Mouse (Mus musculus): ENCODE measurements around the gene Armcx1. TPM values are rescaled to one million over a fixed set of nuclear protein-coding genes. Genes with fewer than 3 reads are reported as not detected.
"Not testable (repeated sequence)": the region's sequence is repeated elsewhere in the genome, so short reads cannot be mapped to it uniquely, and the experiment has no call there.

Gene Armcx1
- polyA plus RNA-seq, 1 experiment from 2014 or later = 51.6 TPM

GRCm38 (mm10) chrX:134716863-134717262 lies 900 bp upstream of the Armcx1 start:
- Histone ChIP-seq H3K9me3 (replicated peaks; ENCODE audit: control insufficient read depth, low read length) (no peaks in the 10 kb centered on the region), H3K4me3 (replicated peaks; ENCODE audit: low read length) (no peak overlapping the region), H3K36me3 (ENCODE audit: control insufficient read depth, insufficient read depth, low read length) (no peaks in the 10 kb centered on the region), H3K9ac (ENCODE audit: low read length) (no peak overlapping the region), H3K27me3 (ENCODE audit: control insufficient read depth, insufficient read depth, low read length) (no peaks in the 10 kb centered on the region), H3K27ac (ENCODE audit: low read length) (no peak overlapping the region), H3K4me2 (ENCODE audit: low read depth, low read length) (no peak overlapping the region), H3K4me1 (ENCODE audit: control insufficient read depth, insufficient read depth, low read length) (no peaks in the 10 kb centered on the region)
- ATAC-seq (ENCODE audit: insufficient read depth, low FRiP score) = no peak
- 55% methylated on average over 3 of the region's 3 CpGs for WGBS

- H3K9ac ChIP-seq (ENCODE audit: low read length) = peak overlapping the region; percentile 76
- H3K4me3 ChIP-seq (replicated peaks; ENCODE audit: low read length) = peak overlapping the region; percentile 57
- 17% methylated on average over 14 of the region's 14 CpGs for WGBS
- H3K36me3 ChIP-seq (ENCODE audit: control insufficient read depth, insufficient read depth, low read length) = no peaks in the 10 kb centered on the region
- no peaks in the 10 kb centered on the region for H3K9me3 ChIP-seq (replicated peaks; ENCODE audit: control insufficient read depth, low read length)
- H3K27ac ChIP-seq (ENCODE audit: low read length) = peak overlapping the region; percentile 94
- no peaks in the 10 kb centered on the region for H3K27me3 ChIP-seq (ENCODE audit: control insufficient read depth, insufficient read depth, low read length)
- peak; percentile 82 for ATAC-seq (ENCODE audit: insufficient read depth, low FRiP score)
- H3K4me1 ChIP-seq (ENCODE audit: control insufficient read depth, insufficient read depth, low read length) = no peaks in the 10 kb centered on the region
- H3K4me2 ChIP-seq (ENCODE audit: low read depth, low read length) = peak overlapping the region; percentile 50
Measured at GRCm38 (mm10) chrX:134718524-134718923, 761 bp downstream of the Armcx1 start.

- not testable (repeated sequence) for H3K36me3 ChIP-seq (ENCODE audit: control insufficient read depth, insufficient read depth, low read length); H3K9me3 ChIP-seq (replicated peaks; ENCODE audit: control insufficient read depth, low read length); H3K27me3 ChIP-seq (ENCODE audit: control insufficient read depth, insufficient read depth, low read length); H3K4me1 ChIP-seq (ENCODE audit: control insufficient read depth, insufficient read depth, low read length); H3K4me3 ChIP-seq (replicated peaks; ENCODE audit: low read length); H3K27ac ChIP-seq (ENCODE audit: low read length); H3K9ac ChIP-seq (ENCODE audit: low read length); ATAC-seq (ENCODE audit: insufficient read depth, low FRiP score); H3K4me2 ChIP-seq (ENCODE audit: low read depth, low read length)
- 38% methylated on average over 2 of the region's 2 CpGs for WGBS
Measured at GRCm38 (mm10) chrX:134723762-134724161, 6.0 kb downstream of the Armcx1 start.

GRCm38 (mm10) chrX:134729778-134730177 lies 12.0 kb downstream of the Armcx1 start:
- Histone ChIP-seq H3K36me3 (ENCODE audit: control insufficient read depth, insufficient read depth, low read length) (no peaks in the 10 kb centered on the region), H3K27me3 (ENCODE audit: control insufficient read depth, insufficient read depth, low read length) (no peaks in the 10 kb centered on the region), H3K9ac (ENCODE audit: low read length) (no peak overlapping the region), H3K9me3 (replicated peaks; ENCODE audit: control insufficient read depth, low read length) (no peaks in the 10 kb centered on the region), H3K27ac (ENCODE audit: low read length) (no peak overlapping the region), H3K4me1 (ENCODE audit: control insufficient read depth, insufficient read depth, low read length) (no peaks in the 10 kb centered on the region), H3K4me2 (ENCODE audit: low read depth, low read length) (no peak overlapping the region), H3K4me3 (replicated peaks; ENCODE audit: low read length) (no peak overlapping the region)
- no peak for ATAC-seq (ENCODE audit: insufficient read depth, low FRiP score)
- 34% methylated on average over 4 of the region's 4 CpGs for WGBS

- Histone ChIP-seq H3K36me3 (ENCODE audit: control insufficient read depth, insufficient read depth, low read length) (no peaks in the 10 kb centered on the region), H3K9ac (ENCODE audit: low read length) (no peak overlapping the region), H3K27me3 (ENCODE audit: control insufficient read depth, insufficient read depth, low read length) (no peaks in the 10 kb centered on the region; the same call in 1 of the 2 replicates), H3K9me3 (replicated peaks; ENCODE audit: control insufficient read depth, low read length) (no peaks in the 10 kb centered on the region), H3K4me2 (ENCODE audit: low read depth, low read length) (no peak overlapping the region), H3K4me1 (ENCODE audit: control insufficient read depth, insufficient read depth, low read length) (no peaks in the 10 kb centered on the region), H3K27ac (ENCODE audit: low read length) (no peak overlapping the region), H3K4me3 (replicated peaks; ENCODE audit: low read length) (no peak overlapping the region)
- 94% methylated on average over 1 of the region's 1 CpGs for WGBS
- no peak for ATAC-seq (ENCODE audit: insufficient read depth, low FRiP score)
Measured at GRCm38 (mm10) chrX:134737796-134738195, 20.0 kb downstream of the Armcx1 start.

GRCm38 (mm10) chrX:134739160-134739559 lies 21.4 kb downstream of the Armcx1 start:
- no peak overlapping the region for H3K9ac ChIP-seq (ENCODE audit: low read length)
- H3K27ac ChIP-seq (ENCODE audit: low read length) = no peak overlapping the region
- H3K9me3 ChIP-seq (replicated peaks; ENCODE audit: control insufficient read depth, low read length) = no peaks in the 10 kb centered on the region
- no peak overlapping the region for H3K4me2 ChIP-seq (ENCODE audit: low read depth, low read length)
- H3K4me3 ChIP-seq (replicated peaks; ENCODE audit: low read length) = no peak overlapping the region
- no peaks in the 10 kb centered on the region for H3K4me1 ChIP-seq (ENCODE audit: control insufficient read depth, insufficient read depth, low read length)
- no peaks in the 10 kb centered on the region for H3K36me3 ChIP-seq (ENCODE audit: control insufficient read depth, insufficient read depth, low read length)
- WGBS = 60% methylated on average over 4 of the region's 4 CpGs
- H3K27me3 ChIP-seq (ENCODE audit: control insufficient read depth, insufficient read depth, low read length) = peaks cover 2% of the 10 kb centered on the region; the same call in 1 of the 2 replicates
- ATAC-seq (ENCODE audit: insufficient read depth, low FRiP score) = no peak

GRCm38 (mm10) chrX:134741862-134742261 lies 24.1 kb downstream of the Armcx1 start:
- H3K36me3 ChIP-seq (ENCODE audit: control insufficient read depth, insufficient read depth, low read length) = no peaks in the 10 kb centered on the region
- peaks cover 4% of the 10 kb centered on the region; the same call in 1 of the 2 replicates for H3K27me3 ChIP-seq (ENCODE audit: control insufficient read depth, insufficient read depth, low read length)
- no peaks in the 10 kb centered on the region for H3K9me3 ChIP-seq (replicated peaks; ENCODE audit: control insufficient read depth, low read length)
- H3K4me2 ChIP-seq (ENCODE audit: low read depth, low read length) = no peak overlapping the region
- ATAC-seq (ENCODE audit: insufficient read depth, low FRiP score) = no peak
- no peaks in the 10 kb centered on the region for H3K4me1 ChIP-seq (ENCODE audit: control insufficient read depth, insufficient read depth, low read length)
- 67% methylated on average over 5 of the region's 5 CpGs for WGBS
- no peak overlapping the region for H3K27ac ChIP-seq (ENCODE audit: low read length)
- no peak overlapping the region for H3K9ac ChIP-seq (ENCODE audit: low read length)
- H3K4me3 ChIP-seq (replicated peaks; ENCODE audit: low read length) = no peak overlapping the region

GRCm38 (mm10) chrX:134746459-134746858 lies 28.7 kb downstream of the Armcx1 start:
- H3K27ac ChIP-seq (ENCODE audit: low read length) = no peak overlapping the region
- WGBS = 34% methylated on average over 5 of the region's 5 CpGs
- H3K4me3 ChIP-seq (replicated peaks; ENCODE audit: low read length) = no peak overlapping the region
- H3K36me3 ChIP-seq (ENCODE audit: control insufficient read depth, insufficient read depth, low read length) = no peaks in the 10 kb centered on the region
- H3K4me1 ChIP-seq (ENCODE audit: control insufficient read depth, insufficient read depth, low read length) = peaks cover 4% of the 10 kb centered on the region; the same call in 1 of the 2 replicates
- H3K4me2 ChIP-seq (ENCODE audit: low read depth, low read length) = no peak overlapping the region
- H3K9me3 ChIP-seq (replicated peaks; ENCODE audit: control insufficient read depth, low read length) = no peaks in the 10 kb centered on the region
- peaks cover 4% of the 10 kb centered on the region; the same call in 1 of the 2 replicates for H3K27me3 ChIP-seq (ENCODE audit: control insufficient read depth, insufficient read depth, low read length)
- peak; percentile 49; the same call in 1 of the 2 replicates for ATAC-seq (ENCODE audit: insufficient read depth, low FRiP score)
- H3K9ac ChIP-seq (ENCODE audit: low read length) = no peak overlapping the region

GRCm38 (mm10) chrX:134750764-134751592 lies 33.2 kb downstream of the Armcx1 start, which contains the start of gene Armcx6:
Gene Armcx6 (minus strand): TSS chrX:134751417.
- ATAC-seq (ENCODE audit: insufficient read depth, low FRiP score) = peak; percentile 90
- 17% methylated on average over 36 of the region's 36 CpGs for WGBS
- peak within 1 kb of the TSS; percentile 75 for H3K27ac ChIP-seq (ENCODE audit: low read length)
- no peaks in the 10 kb centered on the region; the same call in 1 of the 2 replicates for H3K27me3 ChIP-seq (ENCODE audit: control insufficient read depth, insufficient read depth, low read length)
- H3K4me1 ChIP-seq (ENCODE audit: control insufficient read depth, insufficient read depth, low read length) = peaks cover 4% of the 10 kb centered on the region; the same call in 1 of the 2 replicates
- H3K36me3 ChIP-seq (ENCODE audit: control insufficient read depth, insufficient read depth, low read length) = no peaks in the 10 kb centered on the region
- no peaks in the 10 kb centered on the region for H3K9me3 ChIP-seq (replicated peaks; ENCODE audit: control insufficient read depth, low read length)
- H3K4me3 ChIP-seq (replicated peaks; ENCODE audit: low read length) = peak within 1 kb of the TSS; percentile 60
- peak within 1 kb of the TSS; percentile 66 for H3K4me2 ChIP-seq (ENCODE audit: low read depth, low read length)
- peak within 1 kb of the TSS; percentile 70 for H3K9ac ChIP-seq (ENCODE audit: low read length)
